Mouse (Mus musculus): Measurements from ENCODE around the gene Rps2.
"Not testable (repeated sequence)": the region's sequence is repeated elsewhere in the genome, so short reads cannot be mapped to it uniquely, and the experiment has no call there.

The Rps2 gene

DNA sequence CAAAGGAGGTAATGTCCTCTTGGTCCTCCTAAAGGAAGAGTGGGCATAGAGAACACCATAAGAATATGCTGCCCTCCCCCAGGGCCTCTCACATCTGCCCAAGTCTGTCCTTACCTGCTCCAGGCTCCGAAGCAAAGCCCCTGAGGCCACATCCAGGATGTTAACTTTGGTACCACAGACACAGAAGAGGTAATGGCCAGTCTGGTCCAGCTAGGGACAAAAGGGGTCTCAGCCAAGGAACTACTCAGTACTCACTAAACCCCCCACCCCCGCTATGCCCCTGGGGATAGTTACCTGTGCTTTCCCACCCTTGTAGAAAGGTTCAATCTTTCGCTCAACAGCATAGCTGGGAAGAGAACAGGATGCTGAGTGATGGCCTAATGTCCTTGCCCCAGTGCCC is 12.1 kb upstream of the Rps2 start:
- DNase-seq (ENCODE audit: low spot score in 2 of 2): no peak

DNA sequence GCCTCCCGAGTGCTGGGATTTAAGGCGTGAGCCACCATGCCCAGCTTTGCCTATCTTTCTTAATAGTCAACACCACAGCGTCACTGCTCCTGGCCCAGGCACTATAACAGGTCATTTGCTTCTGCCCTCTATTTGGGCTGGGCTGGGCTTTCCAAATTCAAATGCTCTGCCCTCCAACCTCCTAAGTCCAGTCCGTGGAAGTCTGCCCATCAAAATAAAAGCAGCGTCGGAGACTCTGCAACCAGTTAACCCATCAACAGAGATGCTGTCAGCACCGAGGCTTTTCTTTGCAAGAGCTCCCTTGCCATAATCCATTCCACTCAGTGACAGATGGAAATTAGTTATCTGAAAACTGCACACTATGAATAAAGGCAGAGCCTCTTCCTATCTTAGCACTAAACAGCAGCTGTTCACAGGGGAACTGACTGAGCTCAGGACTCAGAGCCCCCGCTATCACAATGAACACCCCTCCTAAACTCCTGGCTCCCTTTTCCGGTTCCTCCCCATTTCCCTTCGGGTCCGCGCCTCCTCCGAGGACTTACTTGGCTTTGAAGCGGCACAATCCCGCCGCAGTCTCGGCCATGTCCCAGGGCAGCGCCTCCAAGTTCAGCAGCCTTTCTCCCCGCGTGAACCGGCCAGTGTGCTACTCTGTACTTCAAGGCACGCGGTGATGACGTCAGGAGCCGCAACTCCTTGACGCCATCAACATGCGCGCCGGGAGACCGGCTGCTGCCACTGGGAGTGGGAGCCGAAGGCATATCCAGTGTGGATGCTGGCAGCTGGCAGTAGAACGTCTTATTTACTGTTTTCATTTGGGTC is 10.7 kb upstream of the Rps2 start, which contains the start of gene Tbl3:
Tbl3 (minus strand) TSS at position 679 of the 819 bp plus-strand sequence.
- peak; percentile 95 to 96 for DNase-seq (ENCODE audit: low spot score in 2 of 2)

DNA sequence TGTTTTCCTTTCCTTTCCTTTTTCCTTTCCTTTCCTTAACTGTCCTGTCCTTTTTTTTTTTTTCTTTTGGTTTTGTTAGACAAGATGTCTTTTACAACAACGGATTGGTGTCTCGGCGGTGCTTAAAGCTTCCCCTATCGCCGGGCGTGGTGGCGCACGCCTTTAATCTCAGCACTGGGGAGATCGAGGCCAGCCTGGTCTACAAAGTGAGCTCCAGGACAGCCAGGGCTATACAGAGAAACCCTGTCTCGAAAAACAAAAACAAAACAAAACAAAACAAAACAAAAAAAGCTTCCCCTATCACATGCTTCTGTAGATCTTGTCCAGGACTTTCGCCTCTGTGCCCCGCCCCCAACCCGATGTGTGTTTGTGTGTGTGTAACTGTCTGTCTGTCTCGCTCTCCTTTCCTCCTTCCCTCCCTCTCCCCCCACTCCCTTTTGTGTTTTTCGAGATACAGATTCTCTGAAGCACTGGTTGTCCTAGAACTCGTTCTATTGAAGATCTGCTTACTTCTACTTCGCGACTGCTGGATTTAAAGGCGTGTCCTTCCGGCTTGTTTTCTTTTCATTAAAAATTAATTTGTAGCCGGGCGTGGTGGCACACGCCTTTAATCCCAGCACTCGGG is 10.0 kb upstream of the Rps2 start:
- no peak for DNase-seq (ENCODE audit: low spot score in 2 of 2)

DNA sequence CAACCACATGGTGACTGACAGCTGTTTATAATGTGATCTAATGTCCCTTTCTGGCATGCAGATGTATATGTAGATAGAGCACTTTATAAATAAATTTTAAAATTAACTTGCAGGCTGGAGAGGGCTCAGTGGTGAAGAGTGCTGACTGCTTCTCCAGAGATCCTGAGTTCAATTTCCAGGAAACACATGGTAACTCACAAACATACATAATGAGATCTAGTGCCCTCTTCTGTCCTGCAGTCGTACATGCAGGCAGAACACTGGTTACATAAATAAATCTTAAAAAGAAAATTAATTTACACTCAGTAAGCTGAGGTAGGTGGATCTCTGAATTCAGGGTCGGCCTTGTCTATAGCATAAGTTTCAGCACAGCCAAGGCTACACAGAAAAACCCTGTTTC is 9.3 kb upstream of the Rps2 start:
- DNase-seq (ENCODE audit: low spot score in 2 of 2): no peak

DNA sequence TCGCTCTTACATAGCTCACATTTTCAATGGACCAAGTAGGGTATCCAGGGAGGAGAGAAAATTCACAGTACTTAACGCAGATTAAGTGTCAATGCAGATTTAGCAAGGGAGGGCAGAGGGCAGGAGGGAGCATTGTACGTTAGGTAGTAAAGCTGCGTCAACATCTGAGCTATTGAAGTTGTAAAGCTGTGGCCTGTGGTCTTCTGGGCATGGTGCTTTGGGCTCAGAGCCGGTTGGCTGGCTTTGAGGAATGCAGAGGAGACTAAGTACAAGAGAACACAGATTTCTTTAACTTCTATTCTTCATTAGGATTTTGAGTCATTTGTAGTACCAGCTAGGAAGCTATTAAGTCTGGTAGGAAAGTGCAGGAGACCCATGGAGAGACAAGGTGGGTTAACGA is 2.4 kb upstream of the Rps2 start:
- no peak for DNase-seq (ENCODE audit: low spot score in 2 of 2)

DNA sequence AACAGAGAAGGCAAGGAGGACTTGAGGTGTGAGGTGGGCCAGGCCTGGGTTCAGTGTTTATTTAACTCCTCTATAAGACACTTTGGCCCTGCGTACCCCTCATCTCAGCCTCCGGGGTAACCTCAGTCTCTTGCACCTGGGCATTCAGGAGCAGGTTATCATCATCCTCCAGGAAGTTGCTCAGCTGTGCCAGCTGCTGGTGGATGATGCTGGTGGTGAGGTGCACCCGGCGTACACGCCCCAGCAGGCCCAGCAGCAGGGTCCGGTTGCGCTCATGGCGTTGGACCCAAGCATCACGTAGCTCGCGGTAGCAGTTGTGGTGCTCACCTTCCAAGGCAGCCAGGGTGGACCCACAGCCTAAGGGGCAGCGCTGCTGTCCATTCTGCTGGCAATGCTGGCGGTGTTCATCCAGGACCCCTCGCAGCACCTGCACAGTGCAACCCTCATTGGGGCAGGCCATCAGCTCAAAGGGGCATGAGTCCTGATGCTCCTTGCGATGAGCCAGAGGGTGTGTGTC is 1.7 kb upstream of the Rps2 start:
- no peak for DNase-seq (ENCODE audit: low spot score in 2 of 2)

DNA sequence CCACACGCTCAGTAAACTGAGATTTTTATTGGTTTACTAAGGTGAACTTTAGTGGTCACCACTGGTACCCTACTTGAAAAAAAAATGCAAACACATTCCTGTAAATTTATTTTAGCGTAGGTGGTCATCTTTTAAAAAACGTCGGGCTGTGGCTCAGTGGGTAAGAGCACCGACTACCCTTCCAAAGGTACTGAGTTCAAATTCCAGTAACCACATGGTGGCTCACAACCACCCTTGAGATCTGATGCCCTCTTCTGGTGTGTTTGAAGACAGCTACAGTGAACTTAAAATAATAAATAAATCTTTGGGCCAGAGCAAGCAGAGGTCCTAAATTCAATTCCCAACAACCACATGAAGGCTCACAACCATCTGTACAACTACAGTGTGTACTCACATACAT is 1.0 kb downstream of the Rps2 start:
- DNase-seq (ENCODE audit: low spot score in 2 of 2): not testable (repeated sequence)

DNA sequence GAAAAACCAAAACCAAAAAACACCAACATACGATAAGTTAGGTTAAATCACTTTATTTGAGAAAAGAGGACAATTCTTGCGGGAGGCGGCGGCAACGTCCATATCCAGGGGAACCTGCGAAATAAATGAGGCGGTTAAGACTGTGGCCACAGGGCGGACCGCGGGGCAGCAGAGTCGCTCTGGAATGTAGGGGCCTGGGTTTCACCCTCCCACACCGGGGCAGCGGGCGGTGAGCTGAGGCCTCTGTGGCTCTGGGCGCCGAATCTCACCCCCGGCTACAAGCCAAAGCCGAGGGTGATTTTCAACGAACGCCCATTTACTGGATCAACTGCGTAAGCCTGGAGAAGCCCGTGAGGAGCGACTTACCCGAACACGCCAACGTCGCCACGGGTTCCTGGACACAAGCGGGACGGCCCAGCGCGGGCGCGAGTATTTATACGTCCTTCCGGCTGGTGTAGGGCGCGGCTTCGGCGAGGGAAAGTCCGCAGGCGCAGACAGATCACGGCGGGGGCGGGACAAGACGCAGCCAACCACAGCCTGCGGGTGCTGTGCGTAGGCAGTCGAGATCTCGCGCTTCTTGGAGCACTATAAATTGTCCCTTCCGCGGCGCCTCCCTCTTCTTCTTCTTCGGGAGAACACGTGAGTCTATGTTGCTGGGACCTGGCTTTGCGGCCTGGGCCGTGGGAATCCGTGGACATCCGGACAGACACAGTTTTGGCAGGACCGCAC is 1.7 kb downstream of the Rps2 start:
- peak; percentile 91 to 98 for DNase-seq (ENCODE audit: low spot score in 2 of 2)

DNA sequence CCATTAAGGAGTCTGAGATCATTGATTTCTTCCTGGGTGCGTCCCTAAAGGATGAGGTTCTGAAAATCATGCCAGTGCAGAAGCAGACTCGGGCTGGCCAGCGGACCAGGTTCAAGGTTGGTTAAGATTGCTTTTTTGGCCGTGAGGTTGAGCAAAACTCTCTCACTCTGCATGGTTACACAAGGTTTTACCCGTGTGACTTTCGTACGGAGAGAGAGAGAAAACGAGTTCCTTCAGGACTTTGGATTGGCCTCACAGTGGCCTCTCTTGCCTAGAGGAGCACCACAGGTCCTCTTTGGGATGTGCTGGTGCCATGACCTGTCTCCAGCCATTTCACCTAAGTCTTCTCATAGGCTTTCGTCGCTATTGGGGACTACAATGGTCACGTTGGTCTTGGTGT is 2.7 kb downstream of the Rps2 start:
- not testable (repeated sequence) for DNase-seq (ENCODE audit: low spot score in 2 of 2)

DNA sequence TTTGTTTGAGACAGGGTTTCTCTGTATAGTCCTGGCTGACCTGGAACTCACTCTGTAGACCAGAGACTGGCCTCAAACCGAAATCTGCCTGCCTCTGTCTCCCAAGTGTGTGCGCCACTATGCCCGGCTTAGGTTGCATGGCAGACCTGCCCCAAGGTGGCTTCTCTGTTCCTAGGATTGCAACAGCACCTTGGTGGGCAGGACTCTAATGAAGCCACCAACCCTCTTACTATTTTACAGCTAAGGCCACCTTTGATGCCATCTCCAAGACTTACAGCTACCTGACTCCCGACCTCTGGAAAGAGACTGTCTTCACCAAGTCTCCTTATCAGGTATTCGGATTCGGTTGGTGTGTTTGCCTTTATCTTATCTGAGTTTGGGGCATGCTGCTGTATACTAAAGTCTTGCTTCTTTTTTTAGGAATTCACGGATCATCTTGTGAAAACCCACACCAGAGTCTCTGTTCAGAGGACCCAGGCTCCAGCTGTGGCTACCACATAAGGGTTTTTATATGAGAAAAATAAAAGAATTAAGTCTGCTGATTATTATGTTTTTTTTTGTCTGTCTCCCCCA is 3.6 kb downstream of the Rps2 start:
- not testable (repeated sequence) for DNase-seq (ENCODE audit: low spot score in 2 of 2)

DNA sequence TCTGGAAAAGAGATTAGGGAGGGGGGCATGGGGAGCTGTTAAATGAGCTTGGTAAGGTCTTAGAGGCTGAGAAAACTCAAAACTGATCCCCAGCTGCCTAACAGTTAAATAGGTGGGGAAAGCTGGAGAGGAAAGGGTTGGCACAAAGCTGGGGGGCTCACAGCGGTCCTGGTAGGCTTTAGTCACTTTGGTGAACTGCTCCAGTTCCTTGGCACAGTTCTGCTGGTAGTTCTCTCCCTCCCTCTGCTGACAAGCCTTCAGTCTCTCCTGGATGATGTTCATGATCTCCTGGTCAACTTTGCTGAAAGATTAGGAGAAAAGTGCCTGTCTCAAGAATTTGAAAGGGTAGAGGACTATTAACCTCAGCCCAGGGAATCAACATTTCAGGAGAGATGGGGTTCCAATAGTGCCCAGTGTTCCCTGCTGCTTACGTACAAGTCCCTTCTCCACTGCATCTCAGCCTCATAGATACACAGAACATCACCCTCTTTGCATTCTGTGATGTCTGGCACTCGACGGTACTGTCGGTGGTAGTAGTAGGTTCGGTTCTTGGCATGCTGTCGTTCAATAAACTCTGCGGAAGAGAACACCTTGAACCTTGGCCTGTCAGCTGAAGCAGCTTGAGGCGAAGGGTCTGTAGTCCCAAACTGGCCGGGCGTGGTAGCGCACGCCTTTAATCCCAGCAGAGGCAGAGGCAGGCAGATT is 4.5 kb downstream of the Rps2 start:
- DNase-seq (ENCODE audit: low spot score in 2 of 2): no peak

DNA sequence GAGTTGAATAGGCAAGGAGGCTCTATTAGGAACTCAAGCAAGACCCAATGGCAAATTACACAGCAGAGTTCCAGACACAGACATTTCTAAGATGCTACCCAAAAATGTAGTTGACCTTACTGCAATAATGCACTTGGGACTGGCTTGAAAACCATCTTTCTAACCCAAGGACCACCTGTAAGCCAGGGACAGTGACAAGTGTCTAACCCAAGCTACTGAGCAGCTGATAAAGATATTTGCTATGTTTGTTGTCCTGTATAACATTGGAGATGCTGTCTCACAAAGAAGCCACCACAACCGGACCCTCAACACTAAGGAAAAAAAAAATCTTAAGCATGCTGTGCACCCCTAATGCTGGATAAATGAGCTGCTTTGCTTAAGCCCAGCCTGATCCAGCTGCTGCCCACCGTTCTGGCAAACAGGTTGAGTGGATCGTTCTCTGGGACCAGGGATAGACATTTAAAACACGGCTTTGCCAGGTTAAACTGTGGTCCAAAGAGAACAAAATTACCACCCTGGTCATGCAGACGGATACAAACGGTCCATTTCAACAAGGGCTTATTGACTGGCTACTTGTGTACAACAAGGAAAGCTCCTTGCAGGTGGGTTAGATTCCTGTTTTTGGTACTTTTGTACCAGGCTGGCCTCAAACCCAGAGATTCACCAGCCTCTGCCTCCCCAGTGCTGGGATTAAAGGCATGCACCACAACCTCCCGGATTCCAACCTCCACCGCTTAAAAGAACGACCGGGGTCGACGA is 5.4 kb downstream of the Rps2 start:
- DNase-seq (ENCODE audit: low spot score in 2 of 2): no peak

DNA sequence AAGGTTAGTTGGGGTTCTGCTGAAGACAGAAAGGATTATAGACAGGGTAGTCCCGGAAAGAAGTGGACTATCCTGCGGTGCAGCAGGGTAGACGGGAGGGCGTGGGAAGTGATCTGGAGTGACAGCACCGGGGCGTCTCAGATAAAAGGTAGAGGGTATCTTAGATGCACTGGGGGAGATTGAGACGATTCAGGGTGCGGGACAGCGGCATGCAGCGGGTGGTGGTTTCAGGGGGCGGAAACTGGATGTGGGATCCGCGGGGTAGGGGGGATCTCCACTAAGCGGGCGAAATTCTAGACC is 5.9 kb downstream of the Rps2 start:
- DNase-seq (ENCODE audit: low spot score in 2 of 2): no peak

DNA sequence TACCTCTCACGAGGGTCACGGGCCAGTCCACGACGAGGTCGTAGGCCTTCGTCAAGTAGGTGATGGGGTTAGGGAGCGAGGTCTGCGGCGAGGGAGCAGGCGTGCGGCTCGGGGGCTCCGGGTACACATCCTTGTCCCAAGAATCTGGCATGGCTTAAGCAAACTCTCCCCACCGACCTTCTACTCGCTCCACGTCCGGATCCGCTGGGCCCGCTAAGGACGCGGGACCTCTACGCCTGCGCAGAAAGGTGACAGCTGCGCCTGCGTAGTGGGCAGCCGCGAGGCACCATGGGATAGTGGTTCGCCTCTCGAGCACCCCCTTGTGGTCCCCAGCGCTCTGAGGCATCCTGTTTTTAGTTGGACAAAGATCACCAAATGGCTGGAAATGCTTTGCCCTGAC is 6.3 kb downstream of the Rps2 start, which contains the start of gene Ndufb10:
Ndufb10 (minus strand) TSS at position 295 of the 400 bp plus-strand sequence.
- DNase-seq (ENCODE audit: low spot score in 2 of 2): peak; percentile 98

DNA sequence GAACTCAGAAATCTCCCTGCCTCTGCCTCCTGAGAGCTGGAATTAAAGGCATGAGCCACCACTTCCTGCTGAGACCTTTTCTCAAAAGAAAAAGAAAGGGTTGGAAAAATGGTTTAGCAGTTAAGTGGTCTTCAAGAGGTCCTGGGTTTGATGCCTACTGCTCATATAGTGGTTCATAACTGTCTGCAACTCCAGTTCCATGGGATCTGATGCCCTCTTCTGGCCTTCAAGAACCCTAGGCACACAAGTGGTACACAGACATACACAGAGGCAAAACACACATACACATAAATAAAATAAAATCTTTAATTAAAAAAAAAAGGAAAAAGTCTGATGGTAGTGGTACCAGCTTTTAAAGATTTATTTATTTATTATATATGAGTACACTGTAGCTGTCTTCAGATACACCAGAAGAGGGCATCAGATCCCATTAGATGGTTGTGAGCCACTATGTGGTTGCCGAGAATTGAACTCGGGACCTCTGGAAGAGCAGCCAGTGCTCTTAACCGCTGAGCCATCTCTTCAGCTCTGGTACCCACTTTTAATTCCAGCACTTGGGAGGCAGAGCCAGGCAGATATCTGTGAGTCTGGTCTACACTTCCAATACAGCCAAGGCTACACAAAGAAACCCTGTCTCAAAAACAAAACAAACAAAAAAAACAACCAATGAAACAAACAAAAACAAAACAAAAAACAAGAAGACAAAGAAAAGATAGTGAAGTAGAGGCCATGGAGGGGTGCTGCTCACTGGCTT is 7.9 kb downstream of the Rps2 start:
- no peak for DNase-seq (ENCODE audit: low spot score in 2 of 2)

DNA sequence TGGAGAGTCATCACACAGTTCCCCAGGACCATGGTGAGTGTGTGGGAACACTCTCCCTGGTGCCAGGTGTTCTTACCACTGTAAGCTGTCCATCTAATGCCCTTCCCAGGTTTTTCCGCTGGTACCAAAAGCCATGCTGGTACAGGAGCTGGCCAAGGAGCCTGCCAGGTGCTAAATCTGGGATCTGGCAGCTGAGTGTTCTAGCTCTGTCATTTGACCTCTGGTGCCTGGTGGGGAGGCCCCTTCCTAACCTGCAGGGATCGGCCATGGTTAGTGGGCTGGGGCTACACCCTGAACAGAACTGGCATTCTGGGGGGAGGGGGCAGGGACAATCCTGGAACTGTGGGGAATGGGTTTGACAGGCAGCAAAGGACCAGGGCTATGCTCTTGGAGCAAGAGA is 9.7 kb downstream of the Rps2 start, which contains the start of gene Rpl3l:
Rpl3l (plus strand) TSS at position 203 of the 400 bp plus-strand sequence.
- DNase-seq (ENCODE audit: low spot score in 2 of 2): no peak

DNA sequence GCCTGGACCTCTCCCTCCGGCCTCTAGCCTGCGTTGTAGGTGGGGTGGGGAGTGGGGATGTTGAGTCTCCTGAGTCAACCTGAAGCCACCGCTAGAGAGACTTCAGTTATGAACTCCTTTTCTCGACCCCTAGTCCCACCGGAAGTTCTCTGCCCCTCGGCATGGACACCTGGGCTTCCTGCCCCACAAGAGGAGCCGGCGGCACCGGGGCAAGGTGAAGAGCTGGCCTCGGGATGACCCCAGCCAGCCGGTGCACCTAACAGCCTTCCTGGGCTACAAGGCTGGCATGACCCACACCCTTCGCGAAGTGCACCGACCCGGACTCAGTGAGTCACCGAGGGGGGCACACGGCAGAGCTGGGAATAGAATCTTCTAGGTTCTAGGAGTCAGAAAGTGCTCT is 10.3 kb downstream of the Rps2 start:
- DNase-seq (ENCODE audit: low spot score in 2 of 2): no peak

DNA sequence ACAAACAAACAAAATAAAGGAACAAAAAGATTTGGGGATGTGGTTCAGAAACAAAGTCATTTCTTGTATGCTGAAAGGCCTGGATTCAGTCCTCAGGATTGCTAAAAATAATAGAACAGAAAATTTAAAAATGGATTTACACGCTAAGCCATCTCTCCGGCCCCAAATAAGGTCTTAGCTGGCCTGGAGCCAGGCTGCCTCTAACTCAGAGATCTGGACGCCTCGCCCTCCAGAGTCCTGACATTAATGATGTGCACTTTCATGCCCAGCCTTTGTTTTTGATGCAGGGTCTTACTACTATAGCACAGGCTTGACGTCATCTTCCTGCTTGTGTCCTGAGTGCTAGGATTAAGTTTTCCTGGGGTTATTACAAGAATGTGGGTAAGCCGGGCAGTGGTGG is 11.2 kb downstream of the Rps2 start:
- DNase-seq (ENCODE audit: low spot score in 2 of 2): no peak

DNA sequence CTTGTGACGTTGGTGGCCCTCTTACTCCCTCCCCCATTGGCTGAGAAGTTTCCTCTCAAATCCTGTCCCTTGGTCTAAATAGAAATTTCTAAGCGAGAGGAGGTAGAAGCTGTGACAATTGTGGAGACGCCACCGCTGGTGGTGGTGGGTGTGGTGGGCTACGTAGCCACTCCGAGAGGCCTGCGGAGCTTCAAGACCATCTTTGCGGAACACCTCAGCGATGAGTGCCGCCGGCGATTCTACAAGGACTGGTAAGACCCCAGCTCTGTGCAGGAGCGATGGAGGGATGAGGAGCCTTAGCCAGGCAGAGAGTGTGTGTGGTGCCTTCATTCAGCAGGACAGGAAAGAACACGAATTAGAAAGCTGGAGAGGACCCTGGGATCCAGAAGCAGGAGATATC is 12.9 kb downstream of the Rps2 start:
- no peak for DNase-seq (ENCODE audit: low spot score in 2 of 2)
